Mouse (Mus musculus): ENCODE data around the gene Vamp5.

Gene Vamp5

DNA sequence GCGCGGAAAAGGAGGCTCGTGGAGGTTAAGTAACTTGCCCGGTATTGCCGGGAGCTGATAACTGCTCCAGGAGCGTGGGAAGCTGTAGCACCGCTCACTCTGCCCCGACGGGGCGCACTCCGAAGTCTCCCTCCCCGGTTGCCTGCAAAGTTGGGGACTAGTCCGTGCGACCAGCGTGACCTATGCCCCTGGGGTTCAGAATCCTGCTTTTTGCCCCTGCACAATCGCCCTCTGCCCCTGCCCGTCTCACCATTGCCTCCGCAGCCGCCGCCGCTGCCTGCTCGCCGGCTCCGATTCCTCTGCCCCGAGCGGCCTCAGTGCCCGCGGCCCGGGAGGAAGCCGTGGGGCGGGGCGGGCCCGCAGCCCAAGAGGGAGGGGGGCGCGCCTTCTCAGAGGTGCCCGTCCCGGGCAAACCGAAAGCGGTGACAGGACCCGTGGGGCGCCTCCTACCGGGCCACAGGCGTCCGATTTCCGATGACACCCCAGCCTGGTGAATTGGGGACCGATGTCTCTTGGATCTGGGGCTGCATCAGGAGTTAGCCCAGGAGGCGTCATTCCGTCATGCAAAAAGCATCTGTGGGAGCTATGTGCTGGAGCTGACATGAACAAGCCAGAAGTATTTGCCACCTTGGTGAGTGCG, at the start of gene Vamp5:
Vamp5 (minus strand) TSS at position 338 of the 640 bp plus-strand sequence.
- peak; percentile 37 for DNase-seq (ENCODE audit: low read depth)

DNA sequence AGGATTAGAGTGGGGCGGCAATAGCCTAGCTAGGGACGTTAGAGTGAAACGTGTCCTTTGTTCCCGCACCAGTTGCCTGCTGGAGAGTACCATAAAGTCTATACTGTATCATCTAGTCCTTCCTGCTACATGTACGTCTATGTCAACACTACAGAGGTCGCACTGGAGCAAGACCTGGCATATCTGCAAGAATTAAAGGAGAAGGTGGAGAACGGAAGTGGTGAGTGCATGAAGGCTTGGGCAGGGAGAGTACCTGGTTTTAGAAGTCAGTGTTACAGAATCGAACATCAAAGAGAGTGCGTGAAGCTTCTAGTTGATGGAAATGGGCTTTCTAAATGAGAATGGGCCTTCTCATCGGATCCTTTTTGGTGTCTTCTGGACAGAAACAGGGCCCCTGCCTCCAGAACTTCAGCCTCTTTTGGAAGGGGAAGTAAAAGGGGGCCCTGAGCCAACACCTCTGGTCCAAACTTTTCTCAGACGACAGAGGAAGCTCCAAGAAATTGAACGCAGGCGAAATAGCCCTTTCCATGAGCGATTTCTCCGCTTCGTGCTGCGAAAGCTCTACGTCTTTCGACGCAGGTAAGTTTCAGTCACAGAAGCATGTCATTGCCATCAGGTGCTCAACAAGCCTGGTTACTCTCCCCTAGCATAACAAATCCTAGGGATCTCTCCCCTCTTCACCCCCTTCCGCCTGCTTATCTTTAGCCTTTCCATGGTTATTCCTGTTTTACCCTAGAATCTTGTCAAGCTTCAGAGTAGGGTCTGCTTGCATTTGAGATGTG, 49.0 kb upstream of the Vamp5 start:
- DNase-seq (ENCODE audit: low read depth): no peak

DNA sequence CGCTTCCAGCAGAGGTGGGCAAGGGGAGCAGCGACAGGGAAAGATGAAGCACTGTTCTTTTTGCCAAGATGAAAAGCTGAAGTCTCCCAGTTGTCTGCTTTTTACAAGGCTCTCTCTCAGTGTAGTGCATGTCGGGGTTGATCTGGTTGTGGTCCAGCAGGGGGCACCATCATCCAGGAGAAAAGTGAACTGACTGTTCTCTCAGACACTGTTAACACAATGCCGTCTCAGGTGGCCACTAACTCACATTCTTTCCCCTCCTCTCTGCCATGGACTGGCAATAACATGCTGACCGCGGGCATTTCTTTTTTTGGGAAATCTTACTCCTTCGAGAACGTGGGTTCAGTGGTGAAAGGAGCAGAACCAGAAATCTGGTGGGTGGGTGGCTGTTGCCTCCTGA, 47.8 kb upstream of the Vamp5 start:
- peak; percentile 55 for DNase-seq (ENCODE audit: low read depth)

DNA sequence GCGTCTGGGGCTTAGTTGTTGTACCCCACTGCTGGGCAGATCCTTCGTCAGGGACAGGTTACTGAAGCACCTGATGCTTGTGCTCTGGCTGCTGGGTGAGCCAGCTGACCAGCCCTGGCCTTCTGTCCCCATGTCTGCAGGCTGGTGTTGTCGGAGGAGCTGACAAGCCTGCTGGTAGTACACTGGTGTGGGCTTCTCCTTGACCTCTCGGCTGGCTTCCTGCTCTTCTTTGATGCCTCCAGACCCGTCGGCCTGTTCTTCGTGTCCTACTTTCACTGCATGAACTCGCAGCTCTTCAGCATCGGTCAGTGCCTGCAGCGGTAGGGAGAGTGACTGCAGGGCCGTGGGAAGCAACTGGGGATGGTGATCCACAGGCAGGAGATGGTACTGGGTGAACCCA, 45.4 kb upstream of the Vamp5 start:
- no peak for DNase-seq (ENCODE audit: low read depth)

DNA sequence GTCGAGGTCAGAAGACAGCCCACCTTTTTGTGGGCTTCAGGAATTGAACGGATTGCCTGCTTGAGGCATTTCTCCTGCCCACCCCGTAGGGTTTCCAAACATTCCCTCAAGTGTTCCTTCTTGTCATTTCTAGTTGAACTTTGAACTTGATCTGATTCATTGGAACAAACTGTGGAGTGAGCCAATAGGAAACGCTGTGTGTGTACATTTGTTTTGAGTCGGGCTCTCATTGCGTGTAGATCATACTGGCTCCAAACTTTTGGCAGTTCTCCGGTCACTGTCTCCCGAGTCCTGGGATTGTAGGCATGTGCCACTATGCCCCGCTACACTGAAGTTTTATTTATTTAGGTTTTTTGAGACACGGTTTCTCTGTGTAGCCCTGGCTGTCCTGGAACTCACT, 40.6 kb upstream of the Vamp5 start:
- no peak for DNase-seq (ENCODE audit: low read depth)

DNA sequence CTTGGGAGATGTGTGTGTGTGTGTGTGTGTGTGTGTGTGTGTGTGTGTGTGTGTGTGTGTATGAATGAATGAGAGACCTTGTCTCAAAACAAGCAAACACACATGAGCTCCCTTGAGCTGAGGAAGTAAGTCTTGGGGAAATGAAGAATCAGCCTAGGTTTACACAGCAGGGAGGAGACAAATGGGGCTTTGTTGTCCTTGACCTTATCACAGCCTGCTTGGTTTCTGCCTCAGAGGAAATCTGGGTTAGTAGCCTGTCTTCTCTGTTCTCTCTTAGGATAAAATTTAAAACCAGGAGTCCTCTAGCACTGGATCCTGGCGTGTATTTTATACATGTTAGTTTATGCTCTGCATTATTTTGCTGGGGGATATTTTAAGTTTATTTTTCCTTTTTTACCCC, 39.5 kb upstream of the Vamp5 start:
- no peak for DNase-seq (ENCODE audit: low read depth)

DNA sequence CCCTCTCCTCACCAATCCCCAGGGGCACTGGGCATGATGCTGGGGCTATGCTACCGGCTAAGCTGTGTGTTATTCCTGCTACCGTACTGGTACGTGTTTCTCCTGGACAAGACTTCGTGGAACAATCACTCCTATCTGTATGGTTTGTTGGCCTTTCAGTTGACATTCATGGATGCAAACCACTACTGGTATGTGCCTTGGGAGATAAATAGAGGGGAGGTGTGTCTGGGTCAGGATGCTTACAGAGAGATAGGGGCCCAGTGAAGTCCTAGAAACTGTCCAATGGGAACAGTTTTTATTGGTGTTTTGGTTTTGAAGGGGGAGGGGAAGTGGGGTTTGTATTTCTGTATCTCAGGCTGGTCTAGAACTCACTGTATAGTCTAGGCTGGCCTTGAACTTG, 38.0 kb upstream of the Vamp5 start:
- DNase-seq (ENCODE audit: low read depth): no peak

DNA sequence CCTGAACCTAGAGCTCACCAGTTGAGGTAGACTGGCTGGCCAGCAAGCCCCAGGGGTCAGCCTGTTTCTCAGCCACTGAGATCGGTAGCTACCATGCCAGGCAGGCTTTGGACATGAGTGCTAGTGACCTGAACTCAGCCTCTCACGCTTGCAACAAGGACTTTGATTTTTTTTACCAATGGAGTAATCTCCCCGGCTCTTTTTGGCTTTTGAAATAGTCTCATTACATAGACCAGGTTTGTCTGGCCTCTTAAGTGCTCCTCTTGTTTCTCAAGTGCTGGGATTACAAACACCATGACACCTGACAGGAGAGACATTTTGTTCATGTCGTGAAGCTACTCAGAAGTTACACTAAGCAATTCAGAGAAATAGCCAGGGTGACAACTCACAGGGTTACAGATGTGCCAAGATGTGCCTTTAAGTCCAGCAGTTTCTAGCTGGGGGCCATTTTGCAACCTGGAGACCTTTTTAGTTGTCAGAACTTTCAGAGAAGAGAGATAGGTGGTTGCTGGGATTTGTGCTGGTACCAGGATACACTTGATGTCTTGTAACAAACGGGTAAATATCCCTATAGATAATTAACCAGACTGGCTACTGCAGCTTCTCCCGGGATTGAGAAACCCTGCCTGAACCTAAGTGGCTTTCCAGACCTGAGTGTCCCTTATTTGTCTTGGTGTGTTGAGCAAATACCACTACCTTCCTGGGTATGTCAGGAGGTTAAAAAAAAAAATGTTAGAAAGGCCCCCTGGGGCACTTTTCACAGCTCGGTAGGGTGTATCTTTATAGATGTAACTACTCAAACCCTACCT, 35.9 kb upstream of the Vamp5 start:
- DNase-seq (ENCODE audit: low read depth): no peak

DNA sequence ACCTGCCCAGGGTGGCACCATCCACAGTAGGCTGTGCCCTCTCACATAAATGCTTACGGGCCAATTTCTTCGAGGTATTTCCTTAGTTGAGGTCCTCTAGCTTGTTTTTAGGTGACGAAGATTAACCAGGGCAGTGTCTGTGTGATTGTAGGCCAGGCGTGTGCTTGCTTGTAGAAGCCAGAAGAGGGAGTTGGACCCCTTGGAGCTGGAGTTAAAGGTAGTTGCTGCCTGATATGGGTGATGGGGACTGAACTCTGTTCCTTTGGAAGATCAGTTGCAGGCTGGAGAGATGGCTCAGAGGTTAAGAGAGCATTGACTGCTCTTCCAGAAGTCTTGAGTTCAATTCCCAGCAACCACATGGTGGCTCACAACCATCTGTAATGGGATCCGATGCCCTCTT, 34.9 kb upstream of the Vamp5 start:
- DNase-seq (ENCODE audit: low read depth): no peak

DNA sequence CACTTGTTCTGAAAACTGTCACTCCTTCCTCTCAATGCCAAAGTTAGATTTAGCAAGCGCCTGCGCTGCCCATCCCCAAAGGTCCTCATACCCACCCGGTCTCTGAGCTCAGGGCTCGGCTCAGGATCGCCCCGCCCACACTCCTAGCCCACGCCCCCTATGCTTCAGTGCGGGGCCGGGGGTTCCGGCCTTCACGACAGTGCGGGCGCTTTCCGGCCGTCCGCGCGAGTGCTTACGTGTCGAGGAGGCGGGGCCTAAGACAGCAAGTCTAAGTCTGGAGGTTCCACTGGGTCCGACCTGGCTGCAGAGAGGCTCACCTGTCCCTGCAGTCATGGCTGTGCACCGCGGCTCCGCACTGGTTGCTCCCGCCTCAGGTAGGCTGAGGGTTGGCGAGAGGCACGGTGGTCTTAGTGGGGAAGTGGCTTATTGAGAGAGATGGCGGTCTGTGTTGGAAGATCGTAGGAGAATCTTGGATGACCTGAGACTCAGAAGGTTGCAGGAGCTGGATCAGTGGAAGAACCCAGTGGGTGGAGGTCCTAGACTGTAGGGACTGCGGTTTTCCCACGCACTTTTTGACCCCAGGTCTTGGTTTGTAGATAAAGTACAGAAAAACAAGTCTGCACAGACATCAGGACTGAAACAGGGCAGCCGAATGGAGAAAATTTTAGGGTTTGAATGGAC, 33.9 kb upstream of the Vamp5 start, which contains the start of gene Ggcx:
Ggcx (plus strand) TSS at position 233 of the 681 bp plus-strand sequence.
- DNase-seq (ENCODE audit: low read depth): peak; percentile 82

DNA sequence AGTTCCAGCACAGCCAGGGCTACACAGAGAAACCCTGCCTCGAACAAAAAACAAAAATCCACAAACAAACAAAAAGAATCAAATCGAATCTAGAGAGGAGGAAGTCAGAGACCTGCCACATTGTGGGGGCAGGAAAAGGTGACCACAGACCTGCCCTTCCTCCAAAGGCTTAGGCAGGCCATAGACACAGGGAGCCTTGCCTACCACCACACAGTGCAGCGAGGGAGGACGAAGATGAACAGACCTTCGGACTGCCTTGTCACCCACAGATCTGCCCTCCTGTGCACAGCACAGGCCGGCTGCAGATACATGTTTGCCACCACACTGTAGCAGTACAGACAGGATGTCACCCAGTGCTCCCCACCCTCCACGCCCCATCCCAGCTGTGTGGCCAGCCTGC, 30.2 kb upstream of the Vamp5 start:
- no peak for DNase-seq (ENCODE audit: low read depth)

DNA sequence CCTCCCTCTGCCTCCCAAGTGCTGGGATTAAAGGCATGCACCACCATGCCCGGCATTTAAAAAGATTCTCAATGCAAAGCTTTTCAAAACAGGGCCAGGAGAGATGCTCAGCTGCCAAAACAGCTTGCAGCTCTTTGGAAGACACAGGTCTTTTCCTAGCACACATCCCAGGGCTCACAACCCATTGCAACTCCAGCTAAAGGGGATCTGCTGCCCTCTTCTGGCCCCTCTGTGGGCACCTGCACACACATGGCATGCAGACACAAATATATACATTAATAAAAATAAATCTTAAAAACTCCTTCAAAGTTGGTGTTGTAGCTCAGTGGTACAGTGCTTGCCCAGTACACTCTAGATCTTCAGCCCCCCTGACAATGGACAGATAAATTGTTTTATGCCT, 29.7 kb upstream of the Vamp5 start:
- no peak for DNase-seq (ENCODE audit: low read depth)

DNA sequence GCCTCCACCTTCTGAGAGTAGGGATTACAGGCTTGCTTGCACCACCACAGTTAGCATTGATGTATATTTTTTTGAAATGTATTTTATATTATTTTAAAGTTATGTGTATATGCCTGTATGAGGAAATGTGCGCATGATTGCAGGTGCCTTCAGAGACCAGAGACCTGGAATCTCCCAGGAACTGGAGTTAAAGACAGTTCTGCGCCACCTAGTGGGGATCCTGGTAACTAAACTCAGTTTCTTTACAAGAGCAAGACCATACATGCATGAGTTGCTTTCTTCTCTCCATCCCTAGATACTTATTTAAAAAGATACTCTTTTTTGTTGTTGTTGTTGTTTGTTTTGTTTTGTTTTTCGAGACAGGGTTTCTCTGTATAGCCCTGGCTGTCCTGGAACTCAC, 29.3 kb upstream of the Vamp5 start:
- no peak for DNase-seq (ENCODE audit: low read depth)

DNA sequence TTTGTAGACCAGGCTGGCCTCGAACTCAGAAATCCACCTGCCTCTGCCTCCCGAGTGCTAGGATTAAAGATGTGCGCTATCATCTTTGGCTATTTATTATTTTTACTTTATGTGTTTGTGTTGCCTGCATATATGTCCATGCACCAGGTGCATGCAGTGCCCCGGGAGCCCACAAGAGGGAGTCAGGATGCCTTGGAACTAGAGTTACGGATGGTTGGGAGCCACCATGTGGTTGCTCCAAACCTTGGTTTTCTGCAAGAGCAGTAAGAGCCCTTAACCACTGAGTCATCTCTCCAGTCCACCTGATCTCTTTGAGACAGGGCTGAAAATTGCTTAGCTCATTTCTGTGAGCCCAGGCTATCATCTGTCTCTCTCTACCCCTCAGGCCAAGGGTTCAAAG, 26.9 kb upstream of the Vamp5 start:
- peak; percentile 83 for DNase-seq (ENCODE audit: low read depth)

DNA sequence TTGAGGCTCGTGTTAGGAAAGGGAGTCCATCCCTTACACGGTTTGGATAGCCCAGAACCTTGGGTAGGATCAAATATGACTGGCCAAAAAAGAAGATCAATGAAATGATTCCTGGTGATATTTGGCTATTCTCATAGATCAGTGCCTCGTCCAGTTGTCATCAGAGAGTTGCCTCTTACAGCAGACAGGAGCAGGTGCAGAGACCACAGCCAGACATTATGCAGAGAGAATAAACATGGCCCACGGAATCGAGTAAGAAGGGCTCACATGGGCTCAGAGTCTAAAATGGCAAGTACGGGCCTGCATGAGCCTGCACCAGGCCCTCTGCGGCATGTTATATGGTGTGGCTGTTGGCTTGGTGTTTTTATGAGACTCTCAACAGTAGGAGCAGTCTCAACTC, 25.1 kb upstream of the Vamp5 start:
- no peak for DNase-seq (ENCODE audit: low read depth)

DNA sequence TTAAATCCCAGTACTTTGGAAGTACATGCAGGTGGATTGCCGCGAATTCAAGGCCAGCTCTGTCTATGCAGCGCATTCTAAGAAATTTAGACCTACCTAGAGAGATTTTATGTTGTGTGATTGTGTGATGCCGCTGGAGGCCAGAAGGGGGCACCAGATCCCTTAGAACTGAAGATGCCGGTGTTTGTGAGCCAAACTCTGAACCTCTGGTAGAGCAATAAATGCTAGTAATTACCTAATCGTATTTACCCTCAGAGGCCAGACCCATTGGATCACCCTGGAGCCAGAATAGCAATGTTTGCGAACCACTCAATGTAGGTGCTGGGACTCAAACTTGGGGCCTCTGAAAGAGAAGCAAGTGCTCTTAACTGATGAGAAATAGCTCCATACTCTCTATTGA, 21.6 kb upstream of the Vamp5 start:
- peak; percentile 40 for DNase-seq (ENCODE audit: low read depth)

DNA sequence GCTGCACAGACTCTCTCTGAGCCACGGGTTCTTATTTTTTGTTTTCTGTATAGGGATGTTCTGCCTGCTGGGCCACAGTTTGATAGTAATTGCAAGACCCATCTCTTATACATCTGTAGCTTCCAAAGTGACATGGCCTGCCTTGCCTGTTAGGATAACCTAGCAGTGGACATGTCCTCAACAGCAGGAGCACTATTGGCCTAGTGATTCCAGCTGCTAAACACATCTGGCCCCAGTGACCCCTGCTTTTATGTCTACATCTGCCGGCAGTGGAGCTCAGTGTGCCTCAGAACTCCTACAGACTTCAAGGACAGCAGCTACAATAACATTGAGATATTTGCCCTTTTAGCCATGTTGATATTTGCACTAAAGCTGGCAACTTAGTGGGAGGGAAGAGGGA, 19.7 kb upstream of the Vamp5 start:
- DNase-seq (ENCODE audit: low read depth): no peak

DNA sequence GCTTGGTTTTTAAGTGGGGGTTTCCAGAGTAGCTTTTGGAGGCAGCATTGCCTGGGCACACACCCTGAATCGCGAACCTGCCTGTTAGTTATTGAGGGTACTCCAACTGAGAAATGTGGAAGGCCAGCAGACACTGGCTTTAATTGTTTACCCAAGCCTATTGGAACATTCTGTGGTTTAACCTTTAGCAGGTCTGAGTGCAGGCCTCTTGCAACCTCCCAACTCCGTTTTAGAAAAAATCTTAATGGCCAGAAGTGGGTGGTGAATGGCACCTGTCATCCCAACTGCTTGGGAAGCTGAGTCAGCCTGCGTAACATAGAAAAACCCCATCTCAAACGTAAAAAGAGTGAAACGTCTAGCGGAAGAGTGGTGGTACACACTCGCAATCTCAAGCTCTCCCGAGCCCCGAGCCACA, 16.6 kb upstream of the Vamp5 start:
- no peak for DNase-seq (ENCODE audit: low read depth)

DNA sequence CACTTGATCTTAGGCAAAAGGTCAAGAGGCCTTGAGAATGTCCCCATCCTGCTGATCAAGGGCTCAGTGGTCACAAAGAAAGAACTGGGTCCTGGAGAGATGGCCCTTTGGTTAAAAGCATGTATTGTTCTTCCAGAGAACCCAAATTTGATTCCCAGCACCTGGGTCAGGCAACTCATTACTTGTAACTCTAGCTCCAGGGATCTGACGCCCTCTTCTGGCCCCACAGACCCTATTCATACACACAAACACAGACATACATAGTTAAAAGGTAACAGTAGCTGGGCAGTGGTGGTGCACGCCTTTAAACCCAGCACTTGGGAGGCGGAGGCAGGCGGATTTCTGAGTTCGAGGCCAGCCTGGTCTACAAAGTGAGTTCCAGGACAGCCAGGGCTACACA, 12.1 kb upstream of the Vamp5 start:
- DNase-seq (ENCODE audit: low read depth): no peak

DNA sequence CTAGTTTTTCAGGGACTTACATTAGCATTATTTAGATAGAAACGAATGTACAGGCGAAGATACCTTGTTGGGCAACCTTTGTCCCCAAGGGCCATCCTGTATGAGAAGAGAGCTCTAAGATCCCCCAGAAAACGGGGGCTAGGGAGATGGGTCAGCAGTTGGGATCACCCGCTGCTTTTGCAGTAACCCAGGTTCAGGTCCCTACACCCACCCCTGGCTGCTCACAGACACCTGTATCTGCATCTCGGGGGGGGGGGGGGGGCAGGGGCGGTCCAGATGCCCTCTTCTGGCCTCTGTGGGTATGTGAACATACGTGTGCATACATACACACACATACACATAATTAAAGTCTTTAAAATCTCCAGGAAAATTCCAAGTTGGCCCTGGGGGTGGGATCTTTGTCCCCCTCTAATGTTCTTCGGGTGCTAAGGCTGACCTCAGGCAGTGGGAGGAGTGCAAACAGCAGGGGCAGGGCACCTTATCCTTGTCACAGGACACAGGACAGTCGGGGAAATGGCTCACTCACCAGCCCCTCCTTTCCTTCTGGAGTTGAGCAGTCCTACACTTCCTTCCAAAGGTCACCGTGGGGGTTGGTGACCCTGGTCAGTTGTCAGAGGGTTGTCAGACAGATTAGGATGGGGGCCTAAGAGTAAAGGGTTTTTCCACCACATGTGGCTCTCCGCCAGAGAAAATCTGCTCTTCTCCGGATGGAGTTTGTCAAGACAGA, 10.7 kb upstream of the Vamp5 start:
- no peak for DNase-seq (ENCODE audit: low read depth)

DNA sequence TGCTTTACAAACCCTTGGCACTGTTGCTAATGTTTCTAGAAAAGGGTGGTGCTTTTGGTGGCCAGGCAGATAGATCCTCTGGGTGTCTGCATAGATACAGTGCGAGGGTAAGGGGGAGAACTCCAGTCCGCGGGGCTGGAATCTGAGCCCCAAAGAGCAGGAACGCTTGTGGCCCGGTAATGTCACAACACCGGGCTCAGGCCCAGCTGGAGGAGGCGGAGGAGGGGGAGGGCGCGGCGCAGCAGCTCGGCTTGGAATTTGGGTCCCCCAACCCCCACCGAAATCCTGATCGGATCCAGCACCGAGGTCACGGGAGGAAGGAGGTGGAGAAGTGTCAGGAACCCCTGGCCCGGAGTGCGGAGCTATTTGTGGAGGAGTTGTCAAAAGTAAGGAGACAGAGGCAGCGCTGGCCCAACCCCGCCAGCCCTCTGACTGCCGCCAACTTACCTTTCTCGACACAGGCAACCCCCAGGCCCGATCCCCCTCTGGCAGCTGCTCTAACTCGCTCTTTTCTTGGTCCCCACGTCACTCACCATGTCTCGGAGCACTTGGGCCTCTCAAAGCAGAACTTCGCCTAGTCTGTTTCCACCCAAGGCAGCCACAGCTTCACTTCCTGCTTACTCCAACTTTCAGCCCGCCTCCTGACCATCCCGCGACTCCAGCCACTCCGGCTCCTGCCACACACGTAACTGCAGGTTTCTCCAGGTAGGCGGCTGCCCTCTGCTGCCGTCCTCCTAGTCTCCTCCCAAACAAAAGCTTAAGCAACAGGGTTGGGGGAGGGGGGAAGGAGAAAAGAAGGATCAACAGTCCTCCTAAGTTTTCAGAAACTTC, 9.9 kb upstream of the Vamp5 start, which contains the start of gene Vamp8:
Vamp8 (minus strand) TSS at position 763 of the 831 bp plus-strand sequence.
- DNase-seq (ENCODE audit: low read depth): peak; percentile 68

All from fibroblast of lung, adult 2 months (primary cell).